ENCODE assay signal across 9 mouse cellular contexts in the genomic region with DNA sequence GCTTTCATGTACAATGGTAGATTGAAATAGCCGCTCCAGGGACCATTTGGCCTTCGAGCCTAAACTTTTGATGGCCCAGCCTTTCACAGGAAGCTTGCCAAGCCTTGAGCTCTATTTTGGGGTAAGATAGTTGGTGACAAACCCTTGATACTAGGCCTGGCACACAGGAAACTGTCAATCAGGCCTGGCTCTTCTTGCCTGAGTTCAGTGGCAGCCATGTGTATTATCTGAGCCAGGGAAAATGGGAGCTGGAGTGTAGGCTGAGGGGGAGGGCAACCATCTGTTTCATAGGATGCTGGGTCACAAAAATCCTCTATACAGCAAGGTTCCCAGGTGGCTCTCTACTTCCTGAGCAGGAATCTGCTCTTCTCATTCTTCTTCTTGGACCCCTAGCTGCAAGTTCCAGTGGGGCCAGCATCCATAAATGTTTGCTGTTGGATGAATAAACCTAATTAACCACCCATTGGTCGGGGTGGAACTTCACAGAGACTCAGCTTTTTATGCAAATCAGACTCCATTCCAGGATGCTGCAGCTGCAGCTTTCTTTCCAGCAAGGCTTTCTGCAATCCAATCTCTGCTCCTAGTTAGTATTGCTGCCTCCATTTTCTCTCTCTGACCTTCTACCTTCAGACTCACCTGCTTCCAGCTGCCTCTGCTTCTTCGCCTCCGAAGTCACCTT.
DNase-seq lines count a peak whose midpoint lies in the region; ATAC-seq lines count a peak whose summit lies in the region.
"Had no signal": no experiment of that assay in that cellular context is flagged by ENCODE, and none has a peak within 500 bp of the region (broad histone marks: within the 10 kb centered on the region; RNA-seq: fewer than 3 reads in every experiment).

No protein-coding gene starts in this region.

- H3K9me3 ChIP-seq in heart, embryonic 11.5 days (replicated peaks; ENCODE audit: control insufficient read depth, low read length): no peaks in the 10 kb centered on the region
- H3K9me3 ChIP-seq in forebrain, embryonic 16.5 days (ENCODE audit: control insufficient read depth, low read length): no peaks in the 10 kb centered on the region
- H3K9me3 ChIP-seq: lung, embryonic 15.5 days had no signal

- H3K4me2 ChIP-seq in heart, embryonic 11.5 days: no peak overlapping the region
- no peak overlapping the region for H3K4me2 ChIP-seq in forebrain, embryonic 16.5 days (ENCODE audit: low read length)
- H3K4me2 ChIP-seq: lung, embryonic 15.5 days had no signal

- no peak overlapping the region for H3K4me3 ChIP-seq in heart, embryonic 11.5 days (ENCODE audit: low read depth, low read length)
- no peak overlapping the region for H3K4me3 ChIP-seq in forebrain, embryonic 16.5 days (replicated peaks; ENCODE audit: low read length)
- H3K4me3 ChIP-seq: lung, embryonic 15.5 days had no signal

- no peaks in the 10 kb centered on the region for H3K36me3 ChIP-seq in heart, embryonic 11.5 days (ENCODE audit: control insufficient read depth, insufficient read depth, low read length)
- H3K36me3 ChIP-seq in forebrain, embryonic 16.5 days (ENCODE audit: control insufficient read depth, insufficient read depth): no peaks in the 10 kb centered on the region
- H3K36me3 ChIP-seq: lung, embryonic 15.5 days had no signal

- H3K9ac ChIP-seq in heart, embryonic 11.5 days (ENCODE audit: low read depth, low read length): no peak overlapping the region
- no peak overlapping the region for H3K9ac ChIP-seq in forebrain, embryonic 16.5 days (replicated peaks; ENCODE audit: low read depth, low read length)
- H3K9ac ChIP-seq: lung, embryonic 15.5 days had no signal

- peaks cover 4% of the 10 kb centered on the region; the same call in 1 of the 2 replicates for H3K27me3 ChIP-seq in heart, embryonic 11.5 days (ENCODE audit: control insufficient read depth, insufficient read depth, low read length)
- no peaks in the 10 kb centered on the region for H3K27me3 ChIP-seq in forebrain, embryonic 16.5 days (replicated peaks; ENCODE audit: control insufficient read depth, insufficient read depth, low read length)
- H3K27me3 ChIP-seq: lung, embryonic 15.5 days had no signal

- peak; percentile 95 for DNase-seq in heart, adult 11 months
- DNase-seq in adrenal gland, postnatal 25 days: peak; percentile 12
- DNase-seq in left cerebral cortex, adult 11 months (ENCODE audit: low spot score): peak; percentile 17

- ATAC-seq in heart, embryonic 11.5 days (replicated peaks; ENCODE audit: insufficient number of reproducible peaks, low FRiP score, low TSS enrichment): no peak
- peak; percentile 91 for ATAC-seq in forebrain, embryonic 16.5 days
- no peak for ATAC-seq in megakaryocyte progenitor cell, adult 5-6 weeks (replicated peaks; ENCODE audit: poor library complexity)
- ATAC-seq in inflammation-experienced regulatory T-cells, adult 6 months: no peak
- ATAC-seq in megakaryocyte, adult 5-6 weeks (ENCODE audit: poor library complexity, severe bottlenecking): no peak

- 65% methylated on average over 5 of the region's 5 CpGs for WGBS in heart, embryonic 11.5 days (ENCODE audit: insufficient replicate concordance)
- WGBS in forebrain, embryonic 16.5 days: 46% methylated on average over 5 of the region's 5 CpGs

- H3K27ac ChIP-seq in heart, embryonic 11.5 days (ENCODE audit: low read depth, low read length): no peak overlapping the region
- peak overlapping the region; percentile 65 for H3K27ac ChIP-seq in forebrain, embryonic 16.5 days (ENCODE audit: low read length)
- H3K27ac ChIP-seq: lung, embryonic 15.5 days had no signal

- H3K4me1 ChIP-seq in heart, embryonic 11.5 days (ENCODE audit: control insufficient read depth, insufficient read depth, low read length): peaks cover 6% of the 10 kb centered on the region
- H3K4me1 ChIP-seq in forebrain, embryonic 16.5 days (replicated peaks; ENCODE audit: control insufficient read depth, insufficient read depth, low read length): peaks cover 12% of the 10 kb centered on the region

Comparison
In these comparisons a context has a peak if more than half of its experiments do, and no peak if none do; other contexts are left out.
1. DNase-seq: peak in every context shown above with its lines; median percentile 95 in heart, adult 11 months; 17 in left cerebral cortex, adult 11 months; 12 in adrenal gland, postnatal 25 days.